Mouse (Mus musculus): ENCODE measurements around the gene Parp4.

- no peak for TF ChIP-seq CTCF (IDR thresholded peaks at IDR 0.05; ENCODE audit: extremely low read depth, insufficient read length, insufficient replicate concordance, low read depth, low read length)
- TF ChIP-seq POLR2A (IDR thresholded peaks at IDR 0.05; ENCODE audit: low read depth, low read length) = no peak
Observed at GRCm38 (mm10) chr14:56628336-56628735, 52.9 kb downstream of the Parp4 start.

Data from small intestine, adult 2 months (tissue).